Mouse (Mus musculus) embryonic fibroblast, embryonic 13.5 days (primary cell): ENCODE data around the gene Ccser2.

ENCODE experiments used
- CTCF ChIP-seq: IDR thresholded peaks from 2 replicates; pipeline ENCODE4 v1.5.1; 2011; ENCODE audit warnings: mild to moderate bottlenecking, control low read depth, low read length, moderate library complexity, borderline replicate concordance; ENCODE audit not compliant: insufficient read depth
- POLR2A ChIP-seq: IDR thresholded peaks from 2 replicates; pipeline ENCODE4 v1.6.1; 2011; ENCODE audit warnings: low read depth, mild to moderate bottlenecking, control low read depth, low read length, moderate library complexity

DNA sequence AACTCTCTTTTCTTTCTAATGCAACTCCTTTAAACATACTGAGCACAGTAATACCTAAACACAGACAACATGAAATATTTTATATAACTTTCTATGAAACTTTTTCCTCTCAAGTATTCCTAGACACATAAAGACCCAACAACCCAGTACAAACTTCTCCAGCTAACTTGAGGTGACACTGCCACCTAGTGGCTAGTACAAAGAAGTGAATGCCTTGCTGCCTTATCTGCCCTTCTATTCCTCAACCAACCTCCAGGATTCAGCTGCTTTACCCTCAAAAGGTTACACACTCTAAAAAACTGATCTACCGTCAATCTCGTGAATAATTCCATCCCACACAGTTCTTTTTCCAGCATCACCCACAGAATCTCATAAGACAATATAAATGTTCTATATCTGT lies 16.4 kb downstream of the Ccser2 start:
- TF ChIP-seq CTCF (peak; percentile 24; the same call in 1 of the 2 replicates), POLR2A (no peak)
